ENCODE assay signal across 24 mouse cellular contexts in genomic region chr8:126096056-126096455, GRCm38 (mm10).
DNase-seq lines count a peak whose midpoint lies in the region; ATAC-seq and TF ChIP-seq lines count a peak whose summit lies in the region.
"Had no signal": no experiment of that assay in that cellular context is flagged by ENCODE, and none has a peak within 500 bp of the region (broad histone marks: within the 10 kb centered on the region; RNA-seq: fewer than 3 reads in every experiment).

No protein-coding gene starts in this region.

- H3K4me1 ChIP-seq in intestine, embryonic 14.5 days (replicated peaks; ENCODE audit: control insufficient read depth, insufficient read depth, low read length), result no peaks in the 10 kb centered on the region
- H3K4me1 ChIP-seq in intestine, postnatal 0 days (replicated peaks; ENCODE audit: control insufficient read depth, insufficient read depth, low read length), result no peaks in the 10 kb centered on the region
- H3K4me1 ChIP-seq in megakaryocyte, embryonic 14.5 days, result no peaks in the 10 kb centered on the region
- H3K4me1 ChIP-seq: embryonic facial prominence, embryonic 13.5 days; embryonic facial prominence, embryonic 15.5 days; forebrain, embryonic 10.5 days; forebrain, embryonic 12.5 days had no signal

- WGBS in intestine, embryonic 14.5 days, result 63% methylated on average over 6 of the region's 6 CpGs
- 70% methylated on average over 6 of the region's 6 CpGs for WGBS in intestine, postnatal 0 days

- no peak overlapping the region for H3K4me3 ChIP-seq in intestine, embryonic 14.5 days (ENCODE audit: low read depth, low read length)
- H3K4me3 ChIP-seq in intestine, postnatal 0 days (ENCODE audit: low read depth, low read length), result no peak overlapping the region
- peak overlapping the region; percentile 14 for H3K4me3 ChIP-seq in megakaryocyte, embryonic 14.5 days (replicated peaks)
- H3K4me3 ChIP-seq: embryonic facial prominence, embryonic 13.5 days; embryonic facial prominence, embryonic 15.5 days; erythroblast, embryonic 14.5 days; forebrain, embryonic 10.5 days; forebrain, embryonic 12.5 days had no signal

- H3K27me3 ChIP-seq in intestine, embryonic 14.5 days (replicated peaks; ENCODE audit: control insufficient read depth, insufficient read depth, low read length), result no peaks in the 10 kb centered on the region
- H3K27me3 ChIP-seq in intestine, postnatal 0 days (replicated peaks; ENCODE audit: control insufficient read depth, insufficient read depth, low read length), result no peaks in the 10 kb centered on the region
- H3K27me3 ChIP-seq in megakaryocyte, embryonic 14.5 days (replicated peaks), result peaks cover 4% of the 10 kb centered on the region
- H3K27me3 ChIP-seq: embryonic facial prominence, embryonic 13.5 days; embryonic facial prominence, embryonic 15.5 days; forebrain, embryonic 12.5 days had no signal

- H3K9ac ChIP-seq in intestine, embryonic 14.5 days (ENCODE audit: low read length), result no peak overlapping the region
- H3K9ac ChIP-seq in intestine, postnatal 0 days (ENCODE audit: low read depth, low read length), result no peak overlapping the region
- H3K9ac ChIP-seq: embryonic facial prominence, embryonic 13.5 days; embryonic facial prominence, embryonic 15.5 days; forebrain, embryonic 12.5 days had no signal

- peak; percentile 64 for DNase-seq in heart, adult 11 months
- DNase-seq in heart, postnatal 36 days, result no peak
- no peak for DNase-seq in intestine, embryonic 14.5 days (ENCODE audit: low spot score)
- peak; percentile 35 for DNase-seq in testis, postnatal 10 days (ENCODE audit: low spot score)
- DNase-seq in testis, postnatal 14 days (ENCODE audit: low spot score), result no peak
- DNase-seq: adrenal gland, adult 2 months; adrenal gland, postnatal 10 days; adrenal gland, postnatal 25 days; cerebellum, adult 11 months; cerebellum, adult 18-20 months; cerebellum, adult 8-10 months; cerebellum, adult 9-11 months; cerebellum, postnatal 14 days; cerebellum, postnatal 36 days; embryo, embryonic 11 days had no signal

- intact Hi-C loops in heart, postnatal 36 days (cut with DNase I), result no loop called here

- H3K4me2 ChIP-seq in intestine, embryonic 14.5 days (ENCODE audit: low read length), result no peak overlapping the region
- H3K4me2 ChIP-seq in intestine, postnatal 0 days (replicated peaks; ENCODE audit: low read depth), result no peak overlapping the region
- H3K4me2 ChIP-seq: embryonic facial prominence, embryonic 13.5 days; embryonic facial prominence, embryonic 15.5 days; forebrain, embryonic 12.5 days had no signal

- H3K9me3 ChIP-seq in intestine, embryonic 14.5 days (ENCODE audit: control insufficient read depth, low read length), result no peaks in the 10 kb centered on the region
- H3K9me3 ChIP-seq in intestine, postnatal 0 days (ENCODE audit: control insufficient read depth), result no peaks in the 10 kb centered on the region
- H3K9me3 ChIP-seq in megakaryocyte, embryonic 14.5 days, result peaks cover 14% of the 10 kb centered on the region
- H3K9me3 ChIP-seq: embryonic facial prominence, embryonic 13.5 days; embryonic facial prominence, embryonic 15.5 days; forebrain, embryonic 10.5 days; forebrain, embryonic 12.5 days had no signal

- ATAC-seq in intestine, embryonic 14.5 days (replicated peaks; ENCODE audit: low FRiP score, low TSS enrichment, low read depth), result 0 out of 2 replicates have a peak, but pooled peaks have one; percentile 43
- ATAC-seq in intestine, postnatal 0 days, result no peak
- no peak for ATAC-seq in megakaryocyte, adult 5-6 weeks (ENCODE audit: poor library complexity, severe bottlenecking)
- ATAC-seq: forebrain, embryonic 14.5 days had no signal

- H3K27ac ChIP-seq in intestine, embryonic 14.5 days (ENCODE audit: low read depth), result no peak overlapping the region
- no peak overlapping the region for H3K27ac ChIP-seq in intestine, postnatal 0 days (ENCODE audit: low read depth, low read length)
- H3K27ac ChIP-seq: embryonic facial prominence, embryonic 13.5 days; embryonic facial prominence, embryonic 15.5 days; forebrain, embryonic 10.5 days; forebrain, embryonic 12.5 days had no signal

- no peak for TF ChIP-seq CTCF in intestine, postnatal 0 days (IDR thresholded peaks at IDR 0.05; ENCODE audit: low read depth)

- no peaks in the 10 kb centered on the region for H3K36me3 ChIP-seq in intestine, embryonic 14.5 days (ENCODE audit: control insufficient read depth, insufficient read depth, low read length)
- no peaks in the 10 kb centered on the region for H3K36me3 ChIP-seq in intestine, postnatal 0 days (ENCODE audit: control insufficient read depth, insufficient read depth)
- H3K36me3 ChIP-seq in megakaryocyte, embryonic 14.5 days (replicated peaks; ENCODE audit: low read length), result no peaks in the 10 kb centered on the region
- H3K36me3 ChIP-seq: embryonic facial prominence, embryonic 13.5 days; embryonic facial prominence, embryonic 15.5 days; forebrain, embryonic 10.5 days; forebrain, embryonic 12.5 days had no signal

Comparison
In these comparisons a context has a peak if more than half of its experiments do, and no peak if none do; other contexts are left out.
1. DNase-seq: peak in heart, adult 11 months (single experiment) and testis, postnatal 10 days (single experiment); none in heart, postnatal 36 days (0 of 2), intestine, embryonic 14.5 days (single experiment) and testis, postnatal 14 days (single experiment).